36 mouse cellular contexts compared by ENCODE assay signal in genomic region chr15:85072651-85073050, GRCm38 (mm10). TPM values are rescaled to one million over a fixed set of nuclear protein-coding genes. Genes with fewer than 3 reads are reported as not detected.
"Had no signal": no experiment of that assay in that cellular context is flagged by ENCODE, and none has a peak within 500 bp of the region (broad histone marks: within the 10 kb centered on the region; RNA-seq: fewer than 3 reads in every experiment).

No protein-coding gene starts in this region.

- DNase-seq: cerebellum, adult 18-20 months; cerebellum, adult 2 months; cerebellum, adult 8-10 months; cerebellum, adult 9-10 months; cerebellum, adult 9-11 months; cerebellum, postnatal 10 days; cerebellum, postnatal 14 days; cerebellum, postnatal 25 days; cerebellum, postnatal 36 days; embryo, embryonic 11 days; forebrain, postnatal 0 days; gastrocnemius, adult 2 months; gastrocnemius, postnatal 10 days; gastrocnemius, postnatal 14 days; gastrocnemius, postnatal 25 days; gastrocnemius, postnatal 36 days; heart, adult 18-20 months had no signal

- H3K9me3 ChIP-seq: embryonic facial prominence, embryonic 10.5 days; embryonic facial prominence, embryonic 12.5 days; embryonic facial prominence, embryonic 13.5 days; embryonic facial prominence, embryonic 15.5 days; forebrain, embryonic 10.5 days; forebrain, embryonic 12.5 days; forebrain, embryonic 13.5 days; forebrain, embryonic 15.5 days had no signal

- H3K4me2 ChIP-seq: embryonic facial prominence, embryonic 12.5 days; embryonic facial prominence, embryonic 13.5 days; embryonic facial prominence, embryonic 15.5 days; forebrain, embryonic 12.5 days; forebrain, embryonic 13.5 days; forebrain, embryonic 15.5 days had no signal

- H3K4me1 ChIP-seq: embryonic facial prominence, embryonic 10.5 days; embryonic facial prominence, embryonic 12.5 days; embryonic facial prominence, embryonic 13.5 days; embryonic facial prominence, embryonic 15.5 days; forebrain, embryonic 10.5 days; forebrain, embryonic 12.5 days; forebrain, embryonic 13.5 days; forebrain, embryonic 15.5 days had no signal

- H3K36me3 ChIP-seq: embryonic facial prominence, embryonic 10.5 days; embryonic facial prominence, embryonic 12.5 days; embryonic facial prominence, embryonic 13.5 days; embryonic facial prominence, embryonic 15.5 days; forebrain, embryonic 10.5 days; forebrain, embryonic 12.5 days; forebrain, embryonic 15.5 days had no signal

- H3K27ac ChIP-seq: embryonic facial prominence, embryonic 10.5 days; embryonic facial prominence, embryonic 12.5 days; embryonic facial prominence, embryonic 13.5 days; embryonic facial prominence, embryonic 15.5 days; forebrain, embryonic 10.5 days; forebrain, embryonic 12.5 days; forebrain, embryonic 13.5 days; forebrain, embryonic 15.5 days; gastrocnemius, adult 2 months had no signal

- H3K27me3 ChIP-seq: embryonic facial prominence, embryonic 12.5 days; embryonic facial prominence, embryonic 13.5 days; embryonic facial prominence, embryonic 15.5 days; forebrain, embryonic 12.5 days; forebrain, embryonic 15.5 days had no signal

- ATAC-seq: forebrain, embryonic 13.5 days; forebrain, embryonic 14.5 days; forebrain, embryonic 15.5 days; forebrain, embryonic 16.5 days; forebrain, postnatal 0 days had no signal

- H3K4me3 ChIP-seq: embryonic facial prominence, embryonic 10.5 days; embryonic facial prominence, embryonic 12.5 days; embryonic facial prominence, embryonic 13.5 days; embryonic facial prominence, embryonic 15.5 days; erythroblast, embryonic 14.5 days; forebrain, embryonic 10.5 days; forebrain, embryonic 12.5 days; forebrain, embryonic 13.5 days; forebrain, embryonic 15.5 days; gastrocnemius, adult 2 months had no signal

- H3K9ac ChIP-seq: embryonic facial prominence, embryonic 12.5 days; embryonic facial prominence, embryonic 13.5 days; embryonic facial prominence, embryonic 15.5 days; forebrain, embryonic 12.5 days; forebrain, embryonic 13.5 days; forebrain, embryonic 15.5 days; forebrain, postnatal 0 days had no signal

RNA-seq across cellular contexts. Expression of gene Upk3a, which starts 55.7 kb away (rescaled TPM):
- total RNA-seq: common myeloid progenitor, adult 5-6 weeks; gastrocnemius, adult 18-20 months; gastrocnemius, adult 2 months; gastrocnemius, adult 8-10 months; gastrocnemius, postnatal 10 days; gastrocnemius, postnatal 14 days; gastrocnemius, postnatal 25 days; gastrocnemius, postnatal 36 days; gastrocnemius, postnatal 4 days; granulocyte monocyte progenitor cell, adult 5-6 weeks; heart, adult 18-20 months had no signal
- polyA plus RNA-seq: embryonic facial prominence, embryonic 10.5 days; embryonic facial prominence, embryonic 11.5 days; erythroblast, embryonic 14.5 days; forebrain, embryonic 10.5 days; forebrain, embryonic 11.5 days; forebrain, embryonic 12.5 days had no signal

RNA-seq across cellular contexts. Expression of gene Smc1b, which starts 59.1 kb away (rescaled TPM):
- total RNA-seq: gastrocnemius, adult 18-20 months; gastrocnemius, adult 2 months; gastrocnemius, adult 8-10 months; gastrocnemius, postnatal 14 days; gastrocnemius, postnatal 25 days; gastrocnemius, postnatal 36 days; granulocyte monocyte progenitor cell, adult 5-6 weeks; heart, adult 18-20 months had no signal
- polyA plus RNA-seq: erythroblast, embryonic 14.5 days; gonadal fat pad, adult 2 months had no signal

RNA-seq across cellular contexts. Expression of gene Ribc2, which starts 59.2 kb away (rescaled TPM):
- total RNA-seq: common myeloid progenitor, adult 5-6 weeks; gastrocnemius, adult 18-20 months; gastrocnemius, adult 2 months; gastrocnemius, adult 8-10 months; gastrocnemius, postnatal 10 days; gastrocnemius, postnatal 14 days; gastrocnemius, postnatal 25 days; gastrocnemius, postnatal 36 days; gastrocnemius, postnatal 4 days; granulocyte monocyte progenitor cell, adult 5-6 weeks; heart, adult 18-20 months had no signal
- polyA plus RNA-seq: erythroblast, embryonic 14.5 days had no signal
